Mouse (Mus musculus) liver, embryonic 13.5 days (tissue): ENCODE data around the gene Hyal2. TPM values are rescaled to one million over a fixed set of nuclear protein-coding genes. Genes with fewer than 3 reads are reported as not detected.

Source experiments
- ATAC-seq: fragments of 200-750 bp; cut with Nextera tagmentation; 2 replicates; pipeline ENCODE4 v1.8.0; 2017; ENCODE audit warnings: low read depth, mild to moderate bottlenecking, moderate number of reproducible peaks, moderate library complexity
- DNase-seq: peaks from one replicate; pipeline ENCODE4 v3.0.0; 2022
- H3K27ac ChIP-seq: fragments of 300-500 bp; sonication (generic); 2 replicates; pipeline ENCODE4 v1.5.1; 2015; ENCODE audit warnings: moderate library complexity, mild to moderate bottlenecking, inconsistent platforms
- H3K27me3 ChIP-seq: fragments of 300-500 bp; sonication (generic); 2 replicates; pipeline ENCODE4 v1.6.1; 2015; ENCODE audit warnings: mild to moderate bottlenecking, inconsistent platforms
- H3K36me3 ChIP-seq: fragments of 300-500 bp; sonication (generic); 2 replicates; pipeline ENCODE4 v1.6.1; 2015; ENCODE audit warnings: mild to moderate bottlenecking, inconsistent platforms
- H3K4me1 ChIP-seq: fragments of 300-500 bp; sonication (generic); replicated peaks from 2 replicates; pipeline ENCODE4 v1.6.1; 2015; ENCODE audit warnings: inconsistent platforms
- H3K4me2 ChIP-seq: fragments of 300-500 bp; sonication (generic); 2 replicates; pipeline ENCODE4 v1.6.1; 2015; ENCODE audit warnings: inconsistent platforms, mild to moderate bottlenecking, moderate library complexity
- H3K4me3 ChIP-seq: fragments of 300-500 bp; sonication (generic); replicated peaks from 2 replicates; pipeline ENCODE4 v1.5.1; 2015; ENCODE audit warnings: mild to moderate bottlenecking, inconsistent platforms
- H3K9ac ChIP-seq: fragments of 300-500 bp; sonication (generic); 2 replicates; pipeline ENCODE4 v1.6.1; 2015; ENCODE audit warnings: mild to moderate bottlenecking, inconsistent platforms
- H3K9me3 ChIP-seq: fragments of 300-500 bp; sonication (generic); replicated peaks from 2 replicates; pipeline ENCODE4 v1.6.1; 2016; ENCODE audit warnings: inconsistent platforms
- WGBS: fragments of 180-500 bp; shearing (Covaris S2); methylation state at CpG from one replicate; pipeline ENCODE4 v1.1.7; 2015; ENCODE audit not compliant: insufficient replicate concordance; 5-methylcytosine and 5-hydroxymethylcytosine counted together
- polyA plus RNA-seq: library from polyadenylated mRNA; unstranded; fragments of >200 nt; fragmentation: Nextera tagmentation; extraction: Ambion mirVana; gene quantifications from 2 replicates; pipeline ENCODE4 v1.2.1, GENCODE M21; 2015

Hyal2 gene
- polyA plus RNA-seq, 1 experiment from 2014 or later, result 43.8 TPM

DNA sequence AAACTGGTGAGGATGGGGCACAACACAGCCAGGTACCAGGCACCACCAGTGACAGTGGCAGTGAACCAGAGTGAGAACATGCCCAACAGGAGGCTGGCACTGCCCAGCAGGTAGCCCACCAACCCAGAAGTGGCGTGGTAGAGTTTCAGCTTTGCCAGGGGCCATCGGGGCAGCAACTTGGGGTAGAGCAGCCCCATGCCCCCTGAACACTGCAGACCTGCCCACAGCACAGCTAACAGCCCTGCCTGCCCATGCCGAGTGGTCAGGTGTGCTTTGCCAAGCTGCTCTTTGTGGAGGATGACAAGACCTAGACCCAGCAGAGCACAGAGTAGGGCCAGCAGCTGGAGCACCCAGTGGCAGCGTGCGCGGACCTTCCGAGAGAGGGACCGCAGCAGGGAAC is 27.8 kb upstream of the Hyal2 start:
- ATAC-seq (no peak), DNase-seq (no peak)
- Histone ChIP-seq H3K9ac (no peak overlapping the region), H3K36me3 (peaks cover 58% of the 10 kb centered on the region), H3K4me1 (peaks cover 58% of the 10 kb centered on the region), H3K4me3 (no peak overlapping the region), H3K27me3 (no peaks in the 10 kb centered on the region), H3K27ac (no peak overlapping the region), H3K4me2 (no peak overlapping the region), H3K9me3 (no peaks in the 10 kb centered on the region)
- WGBS, result 93% methylated on average over 8 of the region's 8 CpGs

DNA sequence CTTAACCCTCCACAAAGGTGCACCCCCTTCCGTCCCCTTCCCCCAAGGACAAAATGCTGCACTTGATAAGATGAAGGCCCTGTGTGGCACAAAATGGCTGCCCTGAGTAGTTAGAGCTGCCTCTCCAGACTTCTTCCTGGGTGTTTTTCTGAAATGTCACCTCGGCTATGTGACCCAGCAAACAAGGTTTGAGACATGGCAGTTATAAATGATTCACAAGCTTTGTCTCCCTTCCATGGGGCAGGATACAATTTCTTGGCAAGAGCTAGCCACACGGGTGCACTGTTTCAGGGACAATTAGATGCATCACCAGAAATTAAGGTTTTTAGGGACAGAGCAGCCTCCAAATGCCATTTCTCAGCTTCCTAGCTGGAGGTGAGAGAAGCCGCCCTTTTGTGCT is 27.3 kb upstream of the Hyal2 start:
- Histone ChIP-seq H3K9me3 (no peaks in the 10 kb centered on the region), H3K27ac (peak overlapping the region; percentile 63; the same call in 1 of the 2 replicates), H3K4me2 (peak overlapping the region; percentile 93), H3K9ac (no peak overlapping the region), H3K4me3 (no peak overlapping the region), H3K27me3 (no peaks in the 10 kb centered on the region), H3K36me3 (peaks cover 61% of the 10 kb centered on the region), H3K4me1 (peaks cover 55% of the 10 kb centered on the region)
- no peak for ATAC-seq
- no peak for DNase-seq
- 62% methylated on average over 4 of the region's 4 CpGs for WGBS

DNA sequence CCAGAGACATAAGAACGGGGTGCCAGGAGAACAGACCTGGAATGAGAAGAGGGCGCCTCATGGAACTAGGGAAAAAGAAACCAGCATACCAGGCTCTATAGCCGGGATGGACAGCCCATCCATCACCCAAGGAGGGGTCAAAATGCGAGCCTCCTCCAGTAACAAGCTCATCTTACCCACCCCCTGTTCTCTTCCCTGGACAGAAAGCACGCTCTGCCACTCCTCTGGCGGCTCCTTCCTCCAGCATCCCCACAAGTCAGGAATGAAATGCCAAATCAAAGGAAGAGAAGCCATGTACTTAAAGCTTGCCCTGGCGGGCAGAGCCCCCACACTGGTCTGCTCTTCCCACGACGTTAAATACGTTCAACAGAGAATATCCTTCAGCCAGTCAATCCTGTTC is 26.7 kb upstream of the Hyal2 start:
- peaks cover 52% of the 10 kb centered on the region for H3K4me1 ChIP-seq
- DNase-seq, result no peak
- H3K9ac ChIP-seq, result peak overlapping the region; percentile 79; the same call in 1 of the 2 replicates
- H3K4me2 ChIP-seq, result peak overlapping the region; percentile 93
- no peaks in the 10 kb centered on the region for H3K9me3 ChIP-seq
- no peak for ATAC-seq
- WGBS, result 41% methylated on average over 10 of the region's 10 CpGs
- H3K36me3 ChIP-seq, result peaks cover 61% of the 10 kb centered on the region
- H3K27ac ChIP-seq, result peak overlapping the region; percentile 63
- peak overlapping the region; percentile 74 for H3K4me3 ChIP-seq
- H3K27me3 ChIP-seq, result no peaks in the 10 kb centered on the region

DNA sequence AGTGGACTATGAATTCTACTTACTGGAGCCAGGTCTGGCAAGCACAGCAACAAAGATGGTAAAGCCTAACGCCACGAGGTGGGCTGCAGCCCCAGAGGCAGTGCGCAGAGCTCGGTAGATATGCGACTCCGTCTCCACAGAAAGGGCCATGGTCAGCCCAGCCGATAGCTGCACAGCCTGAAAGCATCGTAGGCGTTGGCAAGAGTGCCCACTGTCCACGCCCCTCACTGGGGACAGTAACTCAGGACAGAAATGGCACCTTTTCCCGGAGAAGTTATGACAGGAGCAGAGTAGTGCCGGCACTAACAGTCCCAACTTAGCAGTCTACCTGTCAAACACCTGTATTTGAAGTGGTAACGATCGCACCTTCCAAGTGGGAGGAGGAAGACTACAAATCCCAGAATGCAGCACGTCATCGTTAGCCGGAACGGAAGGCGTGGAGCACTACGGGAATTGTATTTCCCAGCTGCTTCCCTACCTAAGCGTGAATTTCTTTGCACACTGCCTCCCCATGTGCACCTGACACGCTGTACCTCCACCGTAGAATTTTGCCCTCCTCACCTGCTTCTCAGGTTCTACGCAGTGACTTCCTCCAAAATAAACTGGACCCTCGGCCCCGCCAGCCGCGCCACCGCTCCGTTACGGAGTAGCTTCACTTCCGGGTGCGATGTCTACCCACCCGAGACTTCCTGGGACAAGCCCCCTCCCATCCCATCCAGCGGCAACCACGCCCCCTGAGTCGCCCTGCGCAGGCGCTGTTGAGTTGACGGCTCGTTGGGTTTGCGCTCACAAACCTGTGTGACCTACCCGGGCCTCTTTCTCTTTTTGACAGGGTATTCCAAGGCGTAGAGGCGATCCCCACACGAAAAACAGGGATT is 26.0 kb upstream of the Hyal2 start, which contains the start of the genes Cyb561d2 and Nprl2:
TSS of gene Cyb561d2 (minus strand) at position 720 of the 878 bp plus-strand sequence.
TSS of gene Nprl2 (plus strand) at position 753 of the 878 bp plus-strand sequence.
- Histone ChIP-seq H3K36me3 (peaks cover 57% of the 10 kb centered on the region), H3K27me3 (no peaks in the 10 kb centered on the region), H3K4me1 (peaks cover 52% of the 10 kb centered on the region), H3K27ac (peak within 1 kb of the TSS; percentile 80), H3K9ac (peak within 1 kb of the TSS; percentile 79), H3K9me3 (no peaks in the 10 kb centered on the region), H3K4me3 (peak within 1 kb of the TSS; percentile 74), H3K4me2 (peak within 1 kb of the TSS; percentile 93)
- DNase-seq (peak; percentile 85), ATAC-seq (peak; percentile 81)
- under 1% methylated on average over 46 of the region's 46 CpGs for WGBS

DNA sequence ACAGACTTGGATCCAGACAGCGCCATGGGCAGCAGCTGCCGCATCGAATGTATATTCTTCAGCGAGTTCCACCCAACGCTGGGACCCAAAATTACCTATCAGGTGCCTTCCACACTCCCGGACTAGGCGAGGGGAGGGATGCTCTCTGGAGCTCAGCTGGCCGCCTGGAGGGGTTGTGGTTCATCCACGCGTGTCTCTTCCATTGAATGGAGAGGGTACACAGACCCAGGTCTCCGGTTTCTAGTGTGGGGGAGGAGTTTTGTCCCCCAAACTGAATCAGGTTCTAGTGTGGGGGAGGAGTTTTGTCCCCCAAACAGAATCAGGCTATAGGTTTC is 25.4 kb upstream of the Hyal2 start:
- no peak for DNase-seq
- no peaks in the 10 kb centered on the region for H3K9me3 ChIP-seq
- H3K36me3 ChIP-seq, result peaks cover 51% of the 10 kb centered on the region
- 2% methylated on average over 11 of the region's 11 CpGs for WGBS
- peak overlapping the region; percentile 93 for H3K4me2 ChIP-seq
- peak overlapping the region; percentile 80 for H3K27ac ChIP-seq
- H3K4me3 ChIP-seq, result peak overlapping the region; percentile 74
- no peaks in the 10 kb centered on the region for H3K27me3 ChIP-seq
- ATAC-seq, result 0 out of 2 replicates have a peak, but pooled peaks have one; percentile 9
- H3K4me1 ChIP-seq, result peaks cover 52% of the 10 kb centered on the region
- peak overlapping the region; percentile 79 for H3K9ac ChIP-seq

DNA sequence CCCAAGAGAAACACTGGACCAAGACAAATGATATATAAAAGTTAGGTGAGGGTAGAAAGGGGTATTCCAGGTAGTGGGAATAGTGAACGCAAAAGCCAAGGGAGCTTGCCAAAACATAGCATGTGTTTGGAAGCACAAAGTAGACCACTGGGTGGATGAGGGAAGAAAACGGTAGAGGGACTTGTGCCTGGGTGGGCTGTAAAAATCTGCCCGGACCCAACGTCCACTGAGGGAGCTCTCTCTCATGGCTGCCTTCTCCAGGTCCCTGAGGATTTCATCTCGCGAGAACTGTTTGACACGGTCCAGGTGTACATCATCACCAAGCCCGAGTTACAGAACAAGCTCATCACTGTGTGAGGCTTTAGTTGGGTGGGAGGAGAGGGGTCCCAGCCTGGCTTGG is 25.0 kb upstream of the Hyal2 start:
- Histone ChIP-seq H3K27ac (peak overlapping the region; percentile 80), H3K9ac (peak overlapping the region; percentile 79), H3K27me3 (no peaks in the 10 kb centered on the region), H3K9me3 (no peaks in the 10 kb centered on the region), H3K36me3 (peaks cover 47% of the 10 kb centered on the region), H3K4me3 (peak overlapping the region; percentile 74), H3K4me1 (peaks cover 52% of the 10 kb centered on the region), H3K4me2 (peak overlapping the region; percentile 93)
- 45% methylated on average over 8 of the region's 8 CpGs for WGBS
- no peak for DNase-seq
- no peak for ATAC-seq

DNA sequence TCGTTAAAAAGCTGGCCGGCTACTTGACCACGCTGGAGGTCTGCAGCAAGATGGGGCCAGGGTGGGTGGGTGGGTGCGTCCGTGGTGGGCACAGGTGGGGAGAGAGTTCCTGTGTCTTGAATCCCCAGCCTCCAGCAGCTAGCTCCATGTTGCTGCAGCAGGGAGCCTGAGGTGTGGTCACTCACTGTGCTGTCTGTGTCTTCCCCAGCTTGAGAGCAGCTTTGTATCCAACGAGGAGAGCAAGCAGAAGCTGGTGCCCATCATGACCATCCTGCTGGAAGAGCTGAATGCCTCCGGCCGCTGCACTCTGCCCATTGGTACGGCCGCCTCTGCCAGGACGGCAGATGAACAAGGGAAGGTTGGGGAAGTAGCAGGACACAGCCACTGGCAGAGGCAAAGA is 24.4 kb upstream of the Hyal2 start:
- H3K4me2 ChIP-seq, result peak overlapping the region; percentile 93; the same call in 1 of the 2 replicates
- no peak for ATAC-seq
- no peak for DNase-seq
- peaks cover 2% of the 10 kb centered on the region; the same call in 1 of the 2 replicates for H3K27me3 ChIP-seq
- H3K36me3 ChIP-seq, result peaks cover 41% of the 10 kb centered on the region
- WGBS, result 77% methylated on average over 11 of the region's 11 CpGs
- H3K9ac ChIP-seq, result 0 out of 2 replicates have a peak overlapping the region, but pooled peaks have one; percentile 79
- peaks cover 55% of the 10 kb centered on the region for H3K4me1 ChIP-seq
- no peaks in the 10 kb centered on the region for H3K9me3 ChIP-seq
- H3K4me3 ChIP-seq, result no peak overlapping the region
- H3K27ac ChIP-seq, result no peak overlapping the region

DNA sequence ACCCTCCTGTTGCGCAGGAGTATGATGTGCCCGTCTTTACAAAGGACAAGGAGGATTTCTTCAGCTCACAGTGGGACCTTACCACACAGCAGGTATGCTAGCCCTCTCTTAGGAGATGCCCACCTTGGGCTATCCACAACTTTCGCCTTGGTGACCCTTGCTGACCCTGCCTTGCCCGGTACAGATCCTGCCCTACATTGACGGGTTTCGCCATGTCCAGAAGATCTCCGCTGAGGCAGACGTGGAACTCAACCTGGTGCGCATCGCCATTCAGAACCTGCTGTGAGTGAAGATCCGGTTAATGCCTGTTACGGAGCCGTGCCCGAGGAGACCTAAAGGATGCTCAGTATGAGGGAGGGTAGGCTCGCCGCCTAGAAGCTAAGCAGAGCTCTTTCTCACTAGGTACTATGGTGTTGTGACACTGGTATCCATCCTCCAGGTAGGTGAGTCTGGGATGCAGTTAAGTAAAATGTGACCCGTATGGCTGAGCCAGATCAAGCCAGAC is 23.5 kb upstream of the Hyal2 start:
- Histone ChIP-seq H3K27ac (no peak overlapping the region), H3K27me3 (peaks cover 11% of the 10 kb centered on the region; the same call in 1 of the 2 replicates), H3K9ac (no peak overlapping the region), H3K4me1 (peaks cover 50% of the 10 kb centered on the region), H3K36me3 (peaks cover 32% of the 10 kb centered on the region), H3K4me3 (no peak overlapping the region), H3K9me3 (no peaks in the 10 kb centered on the region), H3K4me2 (no peak overlapping the region)
- ATAC-seq (no peak), DNase-seq (no peak)
- 89% methylated on average over 17 of the region's 17 CpGs for WGBS

DNA sequence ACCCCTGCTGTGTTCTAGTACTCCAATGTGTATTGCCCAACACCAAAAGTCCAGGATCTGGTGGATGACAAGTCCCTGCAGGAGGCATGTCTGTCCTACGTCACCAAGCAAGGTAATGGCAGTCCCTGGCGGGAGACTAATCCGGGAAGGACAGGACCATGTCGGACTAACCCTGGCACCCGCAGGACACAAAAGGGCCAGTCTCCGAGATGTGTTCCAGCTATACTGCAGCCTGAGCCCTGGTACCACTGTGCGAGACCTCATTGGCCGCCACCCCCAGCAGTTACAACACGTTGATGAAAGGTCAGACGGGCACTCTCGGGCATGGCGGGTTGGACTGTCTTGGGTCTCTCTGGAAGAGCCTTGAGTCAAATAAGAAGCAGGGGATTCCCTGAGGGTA is 23.0 kb upstream of the Hyal2 start:
- ATAC-seq (no peak), DNase-seq (no peak)
- Histone ChIP-seq H3K36me3 (peaks cover 27% of the 10 kb centered on the region), H3K27ac (no peak overlapping the region), H3K4me2 (no peak overlapping the region), H3K9ac (no peak overlapping the region), H3K4me1 (peaks cover 50% of the 10 kb centered on the region), H3K4me3 (no peak overlapping the region), H3K27me3 (peaks cover 16% of the 10 kb centered on the region; the same call in 1 of the 2 replicates), H3K9me3 (no peaks in the 10 kb centered on the region)
- WGBS, result 89% methylated on average over 12 of the region's 12 CpGs

DNA sequence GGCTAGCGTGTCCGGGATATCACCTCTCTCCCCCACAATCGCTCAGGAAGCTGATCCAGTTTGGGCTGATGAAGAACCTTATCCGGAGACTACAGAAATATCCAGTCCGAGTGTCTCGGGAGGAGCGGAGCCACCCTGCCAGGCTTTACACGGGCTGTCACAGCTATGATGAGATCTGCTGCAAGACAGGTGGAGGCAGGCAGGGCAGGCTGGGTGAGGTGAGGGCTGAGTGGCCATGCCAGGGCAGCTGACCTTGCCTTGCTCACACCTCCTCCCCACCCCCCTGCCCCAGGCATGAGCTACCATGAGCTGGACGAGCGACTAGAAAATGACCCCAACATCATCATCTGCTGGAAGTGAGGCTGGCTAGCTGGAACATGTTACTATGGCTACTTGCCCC is 22.5 kb upstream of the Hyal2 start:
- no peaks in the 10 kb centered on the region for H3K9me3 ChIP-seq
- H3K27me3 ChIP-seq, result peaks cover 21% of the 10 kb centered on the region; the same call in 1 of the 2 replicates
- H3K4me2 ChIP-seq, result no peak overlapping the region
- no peak overlapping the region for H3K27ac ChIP-seq
- peaks cover 52% of the 10 kb centered on the region for H3K4me1 ChIP-seq
- H3K36me3 ChIP-seq, result peaks cover 22% of the 10 kb centered on the region
- H3K4me3 ChIP-seq, result no peak overlapping the region
- H3K9ac ChIP-seq, result no peak overlapping the region
- no peak for DNase-seq
- 79% methylated on average over 10 of the region's 10 CpGs for WGBS
- ATAC-seq, result no peak

DNA sequence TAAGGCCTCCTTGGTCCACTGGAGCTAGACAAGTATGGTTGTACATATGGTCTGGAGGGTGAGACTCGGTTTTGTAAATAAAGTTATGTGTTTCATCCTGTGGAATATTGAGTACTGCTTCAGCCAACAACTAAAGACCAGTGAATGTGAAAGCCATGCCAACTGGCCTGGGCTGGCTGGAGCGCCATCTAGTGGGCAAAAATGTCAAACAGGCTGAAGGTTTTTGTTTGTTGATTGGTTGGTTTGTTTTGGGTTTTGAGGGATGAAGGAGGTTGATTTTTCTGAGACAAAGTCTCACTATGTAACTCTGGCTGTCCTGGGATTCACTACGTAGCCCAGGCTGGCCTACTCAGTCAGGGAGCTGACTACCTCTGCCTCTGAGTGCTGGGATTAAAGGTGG is 22.1 kb upstream of the Hyal2 start:
- Histone ChIP-seq H3K9ac (no peak overlapping the region), H3K27me3 (peaks cover 25% of the 10 kb centered on the region), H3K4me2 (no peak overlapping the region), H3K36me3 (peaks cover 19% of the 10 kb centered on the region), H3K4me1 (peaks cover 54% of the 10 kb centered on the region), H3K4me3 (no peak overlapping the region), H3K9me3 (no peaks in the 10 kb centered on the region), H3K27ac (no peak overlapping the region)
- DNase-seq (peak; percentile 64), ATAC-seq (no peak)
- 3% methylated on average over 3 of the region's 3 CpGs for WGBS
